Mouse (Mus musculus) E14TG2a.4 (cell line): ENCODE measurements around the gene Syt8.

Experiments
- CTCF ChIP-seq: conservative IDR thresholded peaks from 2 replicates; pipeline ENCODE4 v1.5.1; 2014; ENCODE audit warnings: low read length
- NANOG ChIP-seq: IDR thresholded peaks from 2 replicates; pipeline ENCODE4 v1.6.1; 2014; ENCODE audit warnings: borderline replicate concordance, low read length, mixed read lengths
- POU5F1 ChIP-seq: IDR thresholded peaks from 2 replicates; pipeline ENCODE4 v1.6.1; 2014; ENCODE audit warnings: low read length, borderline replicate concordance

DNA sequence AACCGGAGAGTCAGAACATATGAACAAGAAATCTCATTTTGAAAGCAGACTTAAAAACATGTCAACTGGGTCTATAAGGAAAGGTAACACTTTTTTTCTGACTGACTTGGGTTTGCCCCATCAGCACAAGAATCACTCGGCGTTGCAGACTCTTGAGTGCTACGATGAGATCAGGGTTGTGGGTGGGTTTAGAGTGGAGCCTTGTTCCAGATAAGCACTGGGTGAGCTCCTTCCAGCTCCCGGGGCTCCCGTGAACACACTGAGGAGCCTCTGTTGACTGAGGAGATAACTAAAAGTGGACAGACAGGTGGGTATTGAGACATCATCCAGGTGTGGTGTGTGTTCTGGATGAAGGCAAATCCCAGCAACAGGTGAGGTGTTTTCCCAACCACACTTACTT lies 21.4 kb upstream of the Syt8 start:
- TF ChIP-seq CTCF (no peak), NANOG (no peak), POU5F1 (no peak)
